ENCODE assay signal across 28 mouse cellular contexts in genomic region chr1:131038001-131038400, GRCm38 (mm10). TPM values are rescaled to one million over a fixed set of nuclear protein-coding genes. Genes with fewer than 3 reads are reported as not detected.
DNase-seq lines count a peak whose midpoint lies in the region; ATAC-seq and TF ChIP-seq lines count a peak whose summit lies in the region.
"Had no signal": no experiment of that assay in that cellular context is flagged by ENCODE, and none has a peak within 500 bp of the region (broad histone marks: within the 10 kb centered on the region; RNA-seq: fewer than 3 reads in every experiment).

No protein-coding gene starts in this region.

- ATAC-seq in hematopoietic stem cell, adult 5-6 weeks (replicated peaks in 1 of 2; ENCODE audit: insufficient read depth in 1 of 2, low FRiP score in 2 of 2, low TSS enrichment in 1 of 2, low read depth in 1 of 2, poor library complexity in 2 of 2, severe bottlenecking in 2 of 2) = peak; percentile 53 to 84
- peak; percentile 87 for ATAC-seq in neutrophil, adult 5-6 weeks (ENCODE audit: extremely low read depth, insufficient number of reproducible peaks, low FRiP score, poor library complexity, severe bottlenecking)
- ATAC-seq in liver, embryonic 12.5 days = no peak
- ATAC-seq: hindbrain, postnatal 0 days had no signal

- no peak for TF ChIP-seq POLR2A in MEL (IDR thresholded peaks at IDR 0.05; ENCODE audit: control insufficient read depth in 1 of 2, insufficient read depth in 1 of 2, low read depth in 1 of 2, low read length in 2 of 2, poor library complexity in 1 of 2)

- no peaks in the 10 kb centered on the region for H3K9me3 ChIP-seq in MEL (replicated peaks; ENCODE audit: insufficient read depth, low read length)
- no peaks in the 10 kb centered on the region for H3K9me3 ChIP-seq in liver, embryonic 12.5 days (replicated peaks)
- H3K9me3 ChIP-seq: G1E; heart, embryonic 10.5 days; limb, embryonic 10.5 days had no signal

- H3K9ac ChIP-seq in MEL (ENCODE audit: control insufficient read depth, low read depth, low read length, poor library complexity, severe bottlenecking) = no peak overlapping the region
- no peak overlapping the region for H3K9ac ChIP-seq in liver, embryonic 12.5 days
- H3K9ac ChIP-seq: lung, embryonic 14.5 days had no signal

- H3K79me2 ChIP-seq in MEL (ENCODE audit: control insufficient read depth, insufficient read depth, low read length, poor library complexity) = no peaks in the 10 kb centered on the region

- H3K4me1 ChIP-seq in MEL (ENCODE audit: control insufficient read depth in 1 of 2, insufficient read depth in 2 of 2, low read length in 2 of 2) = 0 out of 4 replicates have a peak, but pooled peaks cover 0 to 3% of the 10 kb centered on the region in 2 experiments
- no peaks in the 10 kb centered on the region; the same call in 1 of the 2 replicates for H3K4me1 ChIP-seq in liver, embryonic 12.5 days
- H3K4me1 ChIP-seq: limb, embryonic 10.5 days had no signal

- TF ChIP-seq EP300 in MEL (IDR thresholded peaks at IDR 0.05; ENCODE audit: low read depth in 1 of 2, low read length in 2 of 2) = 0 out of 4 replicates have a peak, but pooled peaks of 1 of the 2 experiments have one; percentile 8

- no peak overlapping the region for H3K4me3 ChIP-seq in MEL (ENCODE audit: control insufficient read depth in 1 of 2, insufficient read depth in 1 of 2, low read depth in 2 of 2, low read length in 2 of 2)
- H3K4me3 ChIP-seq in gastrocnemius, adult 2 months = no peak overlapping the region
- no peak overlapping the region for H3K4me3 ChIP-seq in liver, embryonic 12.5 days
- H3K4me3 ChIP-seq: heart, embryonic 10.5 days; limb, embryonic 10.5 days had no signal

- intact Hi-C loops in gastrocnemius, adult 2 months (cut with DNase I) = no loop called here

- no peak for TF ChIP-seq CTCF in MEL (IDR thresholded peaks at IDR 0.05 in 2 of 3, conservative IDR thresholded peaks at IDR 0.05 in 1 of 3; ENCODE audit: control insufficient read depth in 1 of 3, insufficient read depth in 1 of 3, low read depth in 2 of 3, low read length in 3 of 3, poor library complexity in 1 of 3, severe bottlenecking in 1 of 3)
- TF ChIP-seq CTCF in gastrocnemius, adult 2 months (IDR thresholded peaks at IDR 0.05) = no peak

- H3K36me3 ChIP-seq in MEL (ENCODE audit: control insufficient read depth in 1 of 2, insufficient read depth in 2 of 2, low read length in 2 of 2) = no peaks in the 10 kb centered on the region
- no peaks in the 10 kb centered on the region for H3K36me3 ChIP-seq in liver, embryonic 12.5 days
- H3K36me3 ChIP-seq: G1E; heart, embryonic 10.5 days; limb, embryonic 10.5 days had no signal

- peak; percentile 46 to 47 for DNase-seq in B cell, adult 2 months
- DNase-seq in MEL (ENCODE audit: low read depth, low spot score) = peak; percentile 40
- no peak for DNase-seq in layer of hippocampus, adult 11-12 months (ENCODE audit: low spot score)
- no peak for DNase-seq in gastrocnemius, adult 2 months
- DNase-seq: adrenal gland, postnatal 36 days; cerebellum, adult 9-11 months; embryo, embryonic 11 days; gastrocnemius, postnatal 25 days; heart, postnatal 14 days; kidney, adult 8-10 months; kidney, postnatal 36 days; lung, embryonic 14.5 days; midbrain, embryonic 14.5 days; spleen, adult 18-20 months had no signal

- WGBS in liver, embryonic 12.5 days (ENCODE audit: insufficient replicate concordance) = 72% methylated on average over 5 of the region's 5 CpGs

- peaks cover 5 to 8% of the 10 kb centered on the region in 2 experiments for H3K27me3 ChIP-seq in MEL (ENCODE audit: control insufficient read depth in 1 of 2, insufficient read depth in 2 of 2, low read length in 2 of 2)
- H3K27me3 ChIP-seq in liver, embryonic 12.5 days (replicated peaks) = no peaks in the 10 kb centered on the region

- H3K4me2 ChIP-seq in liver, embryonic 12.5 days = no peak overlapping the region
- H3K4me2 ChIP-seq: liver, embryonic 11.5 days; lung, embryonic 14.5 days had no signal

- H3K27ac ChIP-seq in MEL (ENCODE audit: control insufficient read depth, low read depth, low read length) = no peak overlapping the region
- H3K27ac ChIP-seq in gastrocnemius, adult 2 months = no peak overlapping the region
- no peak overlapping the region for H3K27ac ChIP-seq in liver, embryonic 12.5 days
- H3K27ac ChIP-seq: heart, embryonic 10.5 days; hindbrain, postnatal 0 days; limb, embryonic 10.5 days; macrophage had no signal

- no peak for TF ChIP-seq RAD21 in MEL (IDR thresholded peaks at IDR 0.05; ENCODE audit: low read depth, low read length)

TF ChIP-seq in MEL, 35 proteins besides CTCF, POLR2A, EP300 and RAD21:
- peak; percentile 45; the same call in 1 of the 2 replicates for TF ChIP-seq ZNF384 (IDR thresholded peaks at IDR 0.05; ENCODE audit: low read depth, low read length)
- no peak for TF ChIP-seq ZKSCAN1 (IDR thresholded peaks at IDR 0.05; ENCODE audit: low read depth, low read length)
- TF ChIP-seq MYC (IDR thresholded peaks at IDR 0.05; ENCODE audit: low read depth, low read length) = no peak

RNA-seq across cellular contexts. Expression of gene Il10, which starts 18.4 kb away (rescaled TPM):
- total RNA-seq in MEL (2012; rRNA removed) = not detected in 2 replicates
- not detected for polyA plus RNA-seq in MEL (2012; ENCODE audit: insufficient read depth in 1 of 2, insufficient read length in 2 of 2, low read depth in 1 of 2, low replicate concordance in 2 of 2, missing spikeins in 1 of 2)
- 4.8 and 16.6 TPM in 2 replicates for total RNA-seq in hematopoietic stem cell, adult 5-6 weeks (2017)
- not detected in 2 replicates for total RNA-seq in neutrophil, adult 5-6 weeks (2017)
- total RNA-seq in gastrocnemius, adult 2 months (2021) = not detected
- polyA plus RNA-seq in liver, embryonic 12.5 days (2016; fragmentation: Nextera tagmentation; extraction: Ambion mirVana) = not detected in 2 replicates
- total RNA-seq: adrenal gland, postnatal 36 days; G1E; gastrocnemius, postnatal 25 days; heart, postnatal 14 days; hindbrain, postnatal 0 days; left cerebral cortex, adult 18-20 months had no signal
- polyA plus RNA-seq: forebrain, embryonic 11.5 days; frontal cortex, adult 2 months; G1E; heart, embryonic 10.5 days; hindbrain, postnatal 0 days; limb, embryonic 10.5 days; liver, embryonic 11.5 days; lung, embryonic 14.5 days; midbrain, embryonic 14.5 days; neural tube, embryonic 11.5 days; stomach, embryonic 16.5 days had no signal

RNA-seq across cellular contexts. Expression of gene Mapkapk2, which starts 59.6 kb away (rescaled TPM):
- total RNA-seq in MEL (2012; rRNA removed) = 51.7 and 53.2 TPM in 2 replicates
- polyA plus RNA-seq in MEL (2012; ENCODE audit: insufficient read depth in 1 of 2, insufficient read length in 2 of 2, low read depth in 1 of 2, low replicate concordance in 2 of 2, missing spikeins in 1 of 2) = 10 to 100 TPM in 1 of 2 experiments, not detected in 1; 85.4 TPM
- 85.3 and 93.7 TPM in 2 replicates for total RNA-seq in hematopoietic stem cell, adult 5-6 weeks (2017)
- 103 and 112 TPM in 2 replicates for total RNA-seq in neutrophil, adult 5-6 weeks (2017)
- total RNA-seq in gastrocnemius, adult 2 months (2021) = 100 to 1,000 TPM; 203 to 251 TPM
- polyA plus RNA-seq in liver, embryonic 12.5 days (2016; fragmentation: Nextera tagmentation; extraction: Ambion mirVana) = 25.7 and 27.0 TPM in 2 replicates

Comparison
In these comparisons a context has a peak if more than half of its experiments do, and no peak if none do; other contexts are left out.
1. DNase-seq: peak in B cell, adult 2 months (2 of 2) and MEL (single experiment); none in layer of hippocampus, adult 11-12 months (single experiment) and gastrocnemius, adult 2 months (single experiment).